Mouse (Mus musculus): ENCODE results near the gene Naf1.

Gene Naf1

DNA sequence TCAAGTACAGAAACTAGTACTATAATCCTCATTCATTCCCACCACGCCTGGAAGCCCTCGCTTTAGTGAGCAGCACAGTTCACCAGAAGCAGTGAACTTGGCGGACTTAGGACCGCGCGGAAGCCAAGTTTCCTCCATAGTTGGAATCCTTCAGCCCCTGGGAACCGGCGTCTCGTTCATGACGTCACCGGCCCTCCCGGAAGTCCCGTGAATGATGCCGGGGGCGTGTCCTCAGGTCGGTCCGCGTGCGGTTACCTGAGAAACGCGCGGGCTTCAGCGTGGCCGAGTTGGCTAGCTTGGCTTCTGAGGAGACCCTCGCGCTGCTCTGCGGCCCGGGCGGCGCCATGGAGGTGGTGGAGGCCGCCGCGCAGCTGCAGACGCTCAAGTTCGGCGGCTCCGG, at the start of gene Naf1:
TSS of gene Naf1 (plus strand) at position 195 of the 400 bp plus-strand sequence.
- DNase-seq (ENCODE audit: low read depth, low spot score), result peak; percentile 99

- peak; percentile 46 for DNase-seq (ENCODE audit: low read depth, low spot score)
Measured at GRCm38 (mm10) chr8:66860921-66861588, 1.0 kb downstream of the Naf1 start.

GRCm38 (mm10) chr8:66861589-66862500, 1.8 kb downstream of the Naf1 start:
- DNase-seq (ENCODE audit: low read depth, low spot score), result no peak

- DNase-seq (ENCODE audit: low read depth, low spot score), result no peak
Measured at GRCm38 (mm10) chr8:66863761-66864160, 3.7 kb downstream of the Naf1 start.

- DNase-seq (ENCODE audit: low read depth, low spot score), result peak; percentile 86
Measured at GRCm38 (mm10) chr8:66865120-66865519, 5.1 kb downstream of the Naf1 start.

GRCm38 (mm10) chr8:66867679-66868078, 7.7 kb downstream of the Naf1 start:
- no peak for DNase-seq (ENCODE audit: low read depth, low spot score)

GRCm38 (mm10) chr8:66869211-66869932, 9.4 kb downstream of the Naf1 start:
- DNase-seq (ENCODE audit: low read depth, low spot score), result peak; percentile 66

DNA sequence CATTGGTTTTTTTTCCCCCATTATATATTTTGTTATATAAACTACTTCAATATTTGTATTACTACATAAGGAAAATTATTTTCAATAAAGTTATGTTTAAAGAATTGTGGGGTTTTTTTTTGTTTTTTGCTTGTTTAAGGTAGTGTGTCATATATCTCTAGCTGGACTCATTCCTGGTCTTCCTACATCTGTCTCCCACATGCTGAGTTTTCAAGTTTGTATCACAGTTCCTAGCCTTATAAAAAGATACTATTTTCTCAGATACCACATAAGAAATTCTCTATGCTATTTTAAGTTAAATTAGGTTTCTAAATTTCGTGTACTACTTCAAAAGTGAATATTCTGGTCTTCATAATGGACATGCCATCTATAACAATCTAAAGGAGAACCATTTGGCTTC, 23.8 kb downstream of the Naf1 start:
- DNase-seq (ENCODE audit: low read depth, low spot score), result no peak

DNA sequence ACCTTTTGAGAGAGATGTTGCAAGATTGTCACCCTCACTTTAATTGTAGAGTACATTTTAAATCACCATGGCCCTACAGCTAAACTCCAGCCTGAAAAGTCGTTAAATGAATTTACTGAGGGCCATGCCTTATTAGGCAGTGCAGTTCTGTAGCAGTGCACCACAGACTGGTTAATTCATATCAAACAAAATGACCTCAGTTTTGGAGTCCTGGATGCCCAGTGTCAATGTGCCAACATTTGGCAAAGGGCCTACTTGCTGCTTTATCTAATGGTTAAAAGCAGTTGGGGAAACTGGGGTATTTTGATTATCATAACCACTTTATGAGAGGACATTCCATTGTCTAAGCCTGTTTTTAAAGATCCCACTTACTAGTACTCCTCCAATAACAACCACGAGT, 31.9 kb downstream of the Naf1 start:
- DNase-seq (ENCODE audit: low read depth, low spot score), result no peak

GRCm38 (mm10) chr8:66905000-66905399, 45.0 kb downstream of the Naf1 start:
- DNase-seq (ENCODE audit: low read depth, low spot score), result no peak

DNA sequence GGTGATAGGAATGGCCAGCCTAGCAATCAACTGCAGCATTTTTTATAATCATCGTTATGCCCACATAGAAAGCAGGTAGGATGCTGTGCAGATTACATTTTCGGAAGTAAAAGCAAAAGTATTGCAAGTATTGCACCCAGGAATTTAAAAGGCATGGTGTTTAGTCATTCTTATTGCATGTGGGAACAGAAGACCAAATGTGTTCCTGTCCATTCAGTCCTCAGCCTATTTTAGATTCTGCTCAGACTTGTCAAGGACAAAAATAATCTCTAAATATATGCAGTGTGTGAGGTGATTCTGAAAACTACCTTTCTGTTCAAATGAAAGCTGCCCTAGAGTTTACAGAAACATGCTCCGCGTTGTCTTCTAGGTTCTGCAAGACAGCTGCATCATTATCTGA, 45.5 kb downstream of the Naf1 start:
- no peak for DNase-seq (ENCODE audit: low read depth, low spot score)

- no peak for DNase-seq (ENCODE audit: low read depth, low spot score)
Measured at GRCm38 (mm10) chr8:66906116-66906515, 46.1 kb downstream of the Naf1 start.

DNA sequence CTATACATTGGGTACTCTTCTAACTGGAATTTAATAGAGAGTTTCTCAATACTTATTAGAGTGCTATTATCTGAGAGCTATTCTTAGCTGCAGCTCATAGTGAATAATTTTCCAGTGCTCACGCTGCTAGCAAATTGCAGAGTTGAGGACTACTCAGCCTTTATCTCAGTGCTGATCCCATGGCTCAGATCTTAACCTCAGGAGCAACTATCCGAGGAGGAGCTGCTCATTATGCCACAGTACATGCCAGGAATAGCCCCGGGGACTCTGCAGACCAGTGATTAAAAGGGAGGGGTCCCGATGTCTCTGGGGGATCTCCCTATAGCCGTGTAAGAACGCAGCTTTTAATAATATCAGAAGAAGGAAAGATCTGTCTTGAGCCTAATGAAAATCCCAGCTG, 50.7 kb downstream of the Naf1 start:
- no peak for DNase-seq (ENCODE audit: low read depth, low spot score)

DNA sequence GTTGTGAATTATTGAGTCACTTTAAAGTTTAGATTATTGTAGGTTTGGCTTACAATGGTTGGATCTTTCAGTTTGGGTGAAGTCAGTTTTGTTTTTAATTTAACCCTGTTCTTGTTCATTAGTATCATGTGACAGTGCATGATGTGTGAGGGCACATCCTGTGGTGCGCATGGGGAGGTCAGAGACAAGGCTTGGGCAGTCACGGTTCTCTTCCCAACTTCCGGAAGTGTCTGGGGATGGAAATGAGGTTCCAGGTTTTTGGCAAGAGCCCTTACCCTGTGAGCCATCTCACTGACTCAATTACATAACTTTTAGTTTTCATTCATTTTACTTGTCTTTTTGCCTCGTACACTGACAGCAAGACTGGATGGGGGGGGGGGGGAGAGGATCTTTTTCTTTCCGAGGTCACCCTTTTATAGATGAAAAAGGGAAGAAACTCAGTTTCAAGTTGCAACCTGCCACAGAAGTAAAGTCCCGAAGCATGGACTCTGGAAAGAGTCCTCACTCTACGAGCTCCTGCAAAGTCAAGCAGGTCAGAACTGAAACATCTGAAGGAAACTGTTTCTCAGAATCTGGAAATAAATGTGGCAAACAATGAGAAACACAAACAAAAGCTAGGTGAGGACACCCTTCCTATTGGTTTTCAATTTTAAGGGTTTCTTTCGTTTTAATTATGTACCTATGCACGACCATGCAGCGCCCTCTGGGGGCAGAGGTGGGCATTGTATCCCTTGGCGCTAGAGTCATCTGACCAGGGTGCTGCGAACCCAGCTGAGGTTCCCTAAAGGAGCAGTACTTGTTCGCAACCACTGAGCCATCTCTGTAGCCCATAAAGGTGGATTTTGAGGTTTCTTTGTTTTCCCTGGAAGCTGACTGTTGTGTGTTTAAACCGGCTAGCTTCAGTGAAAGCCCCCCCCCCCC, 53.9 kb downstream of the Naf1 start:
- DNase-seq (ENCODE audit: low read depth, low spot score), result peak; percentile 90

DNA sequence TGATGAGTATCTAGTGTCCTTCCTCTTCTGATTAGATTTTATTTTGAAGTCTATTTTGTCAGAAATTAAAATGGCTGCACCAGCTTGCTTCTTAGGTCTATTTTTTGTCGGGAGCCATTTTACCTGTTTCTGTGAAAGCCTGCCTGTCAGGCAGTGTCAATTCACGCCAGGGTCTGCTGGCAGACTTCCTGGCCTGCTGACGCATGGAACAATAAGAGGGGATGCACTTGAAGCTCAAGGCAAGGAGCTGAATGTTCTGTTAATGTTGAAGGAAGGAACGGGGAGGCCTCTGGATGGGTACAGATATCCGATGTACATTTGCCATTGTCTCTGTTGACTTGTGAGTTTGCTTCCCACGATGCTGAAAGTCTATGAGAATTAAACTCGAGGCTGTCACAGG, 56.0 kb downstream of the Naf1 start:
- no peak for DNase-seq (ENCODE audit: low read depth, low spot score)

GRCm38 (mm10) chr8:66917695-66918467, 57.9 kb downstream of the Naf1 start:
- no peak for DNase-seq (ENCODE audit: low read depth, low spot score)

DNA sequence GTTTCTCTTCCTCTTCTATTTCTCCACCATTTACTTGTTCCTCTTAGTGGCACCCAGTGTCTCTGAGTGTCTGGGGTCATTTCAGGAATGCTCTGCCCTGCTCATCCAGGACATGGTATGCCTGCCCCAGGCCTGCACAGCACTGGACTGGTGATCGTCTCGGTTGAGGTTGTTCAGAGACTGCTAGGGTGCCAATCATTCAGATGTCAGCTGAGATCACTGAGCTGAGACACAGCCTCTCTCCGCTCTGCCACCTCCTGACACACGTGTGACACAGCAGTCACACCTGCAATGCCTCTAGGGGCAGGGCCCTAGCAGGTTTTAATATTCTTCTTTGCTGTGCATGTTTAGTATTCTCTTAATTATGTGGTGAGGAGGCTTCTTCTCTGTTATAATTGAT, 58.5 kb downstream of the Naf1 start:
- peak; percentile 19 for DNase-seq (ENCODE audit: low read depth, low spot score)

DNA sequence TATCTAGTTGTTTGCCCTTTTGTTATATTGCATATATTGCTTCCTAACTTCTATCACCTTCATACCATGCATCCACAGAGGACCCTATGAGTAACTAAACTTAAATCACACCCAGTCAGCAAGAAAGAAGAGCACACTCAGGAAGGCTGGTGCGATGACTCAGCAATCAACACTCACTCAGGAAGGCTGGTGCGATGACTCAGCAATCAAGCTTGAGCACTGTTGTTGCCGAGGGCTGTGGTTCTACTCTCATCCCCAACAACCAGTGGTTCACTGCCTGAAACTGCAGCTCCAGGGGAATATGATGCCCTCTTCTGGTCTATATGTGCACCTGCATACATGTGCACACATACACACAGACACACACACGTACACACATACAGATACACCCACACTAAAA, 73.7 kb downstream of the Naf1 start:
- peak; percentile 72 for DNase-seq (ENCODE audit: low read depth, low spot score)

DNA sequence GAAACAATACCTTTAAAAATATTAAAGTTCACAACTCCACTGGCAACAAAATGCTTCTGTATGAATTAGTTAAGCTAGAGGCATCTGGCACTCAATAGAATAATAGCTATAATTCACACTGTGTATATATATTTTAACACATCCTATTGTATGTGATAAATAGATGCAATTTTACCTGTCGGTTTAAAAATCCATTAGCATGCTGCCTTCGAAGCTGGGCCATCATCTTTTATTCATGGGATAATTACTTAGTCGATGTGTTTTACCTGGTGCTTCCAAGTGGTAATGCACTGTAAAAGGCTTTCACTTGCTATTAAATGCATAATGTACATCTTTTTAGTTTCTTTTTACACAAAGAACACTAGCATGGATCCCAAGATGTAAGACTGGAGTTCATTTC, 76.2 kb downstream of the Naf1 start:
- no peak for DNase-seq (ENCODE audit: low read depth, low spot score)
